Mouse (Mus musculus): ENCODE data around the gene Cfap100. TPM values are rescaled to one million over a fixed set of nuclear protein-coding genes. Genes with fewer than 3 reads are reported as not detected.
A peak's percentile ranks its signal among the peaks of the same experiment; 100 is the strongest.

Gene Cfap100
- total RNA-seq, 2 experiments from 2014 or later = not detected

GRCm38 (mm10) chr6:90462181-90462706 is 33.6 kb upstream of the Cfap100 start, which contains the start of gene Klf15:
Gene Klf15, plus strand, starts transcription at chr6:90462576.
- ATAC-seq (replicated peaks; ENCODE audit: low FRiP score, low TSS enrichment, poor library complexity, severe bottlenecking) = no peak

- no peak for ATAC-seq (replicated peaks; ENCODE audit: low FRiP score, low TSS enrichment, poor library complexity, severe bottlenecking)
These were observed 33.2 kb upstream of the Cfap100 start for GRCm38 (mm10) chr6:90461771-90462170.

- no peak for ATAC-seq (replicated peaks; ENCODE audit: low FRiP score, low TSS enrichment, poor library complexity, severe bottlenecking)
These were observed 32.6 kb upstream of the Cfap100 start for GRCm38 (mm10) chr6:90461181-90461580.

GRCm38 (mm10) chr6:90457421-90457820 is 28.8 kb upstream of the Cfap100 start:
- no peak for ATAC-seq (replicated peaks; ENCODE audit: low FRiP score, low TSS enrichment, poor library complexity, severe bottlenecking)

GRCm38 (mm10) chr6:90453751-90454150 is 25.2 kb upstream of the Cfap100 start:
- no peak for ATAC-seq (replicated peaks; ENCODE audit: low FRiP score, low TSS enrichment, poor library complexity, severe bottlenecking)

GRCm38 (mm10) chr6:90452603-90453002 is 24.0 kb upstream of the Cfap100 start:
- no peak for ATAC-seq (replicated peaks; ENCODE audit: low FRiP score, low TSS enrichment, poor library complexity, severe bottlenecking)

- ATAC-seq (replicated peaks; ENCODE audit: low FRiP score, low TSS enrichment, poor library complexity, severe bottlenecking) = no peak
These were observed 22.9 kb upstream of the Cfap100 start for GRCm38 (mm10) chr6:90451512-90451911.

GRCm38 (mm10) chr6:90450697-90451096 is 22.1 kb upstream of the Cfap100 start:
- ATAC-seq (replicated peaks; ENCODE audit: low FRiP score, low TSS enrichment, poor library complexity, severe bottlenecking) = no peak

GRCm38 (mm10) chr6:90450179-90450578 is 21.6 kb upstream of the Cfap100 start:
- ATAC-seq (replicated peaks; ENCODE audit: low FRiP score, low TSS enrichment, poor library complexity, severe bottlenecking) = no peak

- ATAC-seq (replicated peaks; ENCODE audit: low FRiP score, low TSS enrichment, poor library complexity, severe bottlenecking) = no peak
These were observed 18.3 kb upstream of the Cfap100 start for GRCm38 (mm10) chr6:90446883-90447282.

- ATAC-seq (replicated peaks; ENCODE audit: low FRiP score, low TSS enrichment, poor library complexity, severe bottlenecking) = no peak
These were observed 8.4 kb upstream of the Cfap100 start for GRCm38 (mm10) chr6:90437041-90437440.

- ATAC-seq (replicated peaks; ENCODE audit: low FRiP score, low TSS enrichment, poor library complexity, severe bottlenecking) = no peak
These were observed 7.8 kb upstream of the Cfap100 start for GRCm38 (mm10) chr6:90436192-90436907.

- peak; percentile 95 for ATAC-seq (replicated peaks; ENCODE audit: low FRiP score, low TSS enrichment, poor library complexity, severe bottlenecking)
These were observed 6.6 kb upstream of the Cfap100 start for GRCm38 (mm10) chr6:90435195-90435618.

GRCm38 (mm10) chr6:90434687-90435086 is 6.1 kb upstream of the Cfap100 start:
- ATAC-seq (replicated peaks; ENCODE audit: low FRiP score, low TSS enrichment, poor library complexity, severe bottlenecking) = no peak

- no peak for ATAC-seq (replicated peaks; ENCODE audit: low FRiP score, low TSS enrichment, poor library complexity, severe bottlenecking)
These were observed 2.9 kb upstream of the Cfap100 start for GRCm38 (mm10) chr6:90431487-90431886.

GRCm38 (mm10) chr6:90429911-90430310 is 1.3 kb upstream of the Cfap100 start:
- no peak for ATAC-seq (replicated peaks; ENCODE audit: low FRiP score, low TSS enrichment, poor library complexity, severe bottlenecking)

GRCm38 (mm10) chr6:90426003-90426402 is 2.6 kb downstream of the Cfap100 start:
- ATAC-seq (replicated peaks; ENCODE audit: low FRiP score, low TSS enrichment, poor library complexity, severe bottlenecking) = no peak

- no peak for ATAC-seq (replicated peaks; ENCODE audit: low FRiP score, low TSS enrichment, poor library complexity, severe bottlenecking)
These were observed 3.2 kb downstream of the Cfap100 start for GRCm38 (mm10) chr6:90425361-90425760.

GRCm38 (mm10) chr6:90422565-90422964 is 6.0 kb downstream of the Cfap100 start:
- ATAC-seq (replicated peaks; ENCODE audit: low FRiP score, low TSS enrichment, poor library complexity, severe bottlenecking) = peak; percentile 98

GRCm38 (mm10) chr6:90411926-90412325 is 16.7 kb downstream of the Cfap100 start:
- no peak for ATAC-seq (replicated peaks; ENCODE audit: low FRiP score, low TSS enrichment, poor library complexity, severe bottlenecking)

GRCm38 (mm10) chr6:90410972-90411371 is 17.6 kb downstream of the Cfap100 start:
- no peak for ATAC-seq (replicated peaks; ENCODE audit: low FRiP score, low TSS enrichment, poor library complexity, severe bottlenecking)

Data from megakaryocyte-erythroid progenitor cell, adult 5-6 weeks (primary cell).